Mouse (Mus musculus): ENCODE measurements around the gene Tia1. TPM values are rescaled to one million over a fixed set of nuclear protein-coding genes. Genes with fewer than 3 reads are reported as not detected.
A peak's percentile ranks its signal among the peaks of the same experiment; 100 is the strongest.

Gene Tia1
- polyA plus RNA-seq, 1 experiment from 2014 or later = 144 TPM

DNA sequence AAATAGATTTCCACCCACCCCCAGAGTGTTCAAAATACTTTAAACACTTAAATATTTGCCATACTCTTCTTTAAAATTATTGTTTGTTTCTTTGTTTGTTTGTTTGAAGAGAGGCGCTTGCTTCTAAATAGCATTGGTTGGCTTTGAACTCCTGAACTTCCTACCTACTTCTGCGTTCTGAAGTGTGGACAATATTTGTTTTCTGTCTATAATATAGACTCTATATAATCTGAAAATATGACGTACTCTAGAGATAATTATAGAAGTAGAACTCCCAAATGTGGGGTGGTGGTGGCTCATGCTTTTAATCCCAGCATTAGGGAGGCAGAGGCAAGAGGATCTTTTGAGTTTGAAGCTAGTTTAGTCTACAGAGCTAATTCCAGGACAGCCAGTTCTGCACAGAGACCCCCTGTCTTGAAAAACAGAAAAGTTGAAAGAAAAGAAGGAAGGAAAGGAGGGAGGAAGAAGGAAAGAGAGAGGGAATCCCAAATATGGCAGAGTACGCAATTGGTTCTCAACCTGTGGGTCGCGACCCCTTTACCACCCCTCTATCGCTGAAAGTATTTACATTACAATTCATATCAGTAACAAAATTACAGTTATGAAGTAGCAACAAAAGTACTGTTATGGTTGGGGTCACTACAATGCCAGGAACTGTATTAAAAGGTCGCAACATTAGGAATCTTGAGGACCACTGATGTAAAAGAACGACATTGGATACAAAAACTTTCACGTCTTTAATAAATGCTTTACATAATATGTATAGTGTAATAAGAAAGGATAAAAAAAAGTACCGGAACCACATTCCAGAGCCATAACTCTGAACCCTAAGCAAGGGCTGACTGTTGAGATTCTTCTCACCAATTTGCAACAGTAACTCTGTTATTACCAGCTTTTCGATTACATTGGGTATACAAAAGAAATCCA lies 1.1 kb upstream of the Tia1 start:
- H3K4me3 ChIP-seq (ENCODE audit: low read depth, low read length) = peak overlapping the region; percentile 83
- H3K36me3 ChIP-seq (ENCODE audit: control insufficient read depth, insufficient read depth, low read length) = no peaks in the 10 kb centered on the region
- 35% methylated on average over 12 of the region's 12 CpGs for WGBS (ENCODE audit: insufficient replicate concordance)
- H3K4me1 ChIP-seq (ENCODE audit: control insufficient read depth, insufficient read depth, low read length) = peaks cover 3% of the 10 kb centered on the region; the same call in 1 of the 2 replicates
- H3K27me3 ChIP-seq (ENCODE audit: control insufficient read depth, insufficient read depth, low read length) = no peaks in the 10 kb centered on the region
- 0 out of 2 replicates have a peak overlapping the region, but pooled peaks have one; percentile 16 for H3K9ac ChIP-seq (ENCODE audit: low read depth, low read length)
- peak overlapping the region; percentile 65 for H3K4me2 ChIP-seq
- no peak overlapping the region for H3K27ac ChIP-seq (ENCODE audit: low read depth, low read length)
- no peak for ATAC-seq (replicated peaks; ENCODE audit: insufficient number of reproducible peaks, low FRiP score, low TSS enrichment)
- no peaks in the 10 kb centered on the region for H3K9me3 ChIP-seq (replicated peaks; ENCODE audit: control insufficient read depth, low read length)

DNA sequence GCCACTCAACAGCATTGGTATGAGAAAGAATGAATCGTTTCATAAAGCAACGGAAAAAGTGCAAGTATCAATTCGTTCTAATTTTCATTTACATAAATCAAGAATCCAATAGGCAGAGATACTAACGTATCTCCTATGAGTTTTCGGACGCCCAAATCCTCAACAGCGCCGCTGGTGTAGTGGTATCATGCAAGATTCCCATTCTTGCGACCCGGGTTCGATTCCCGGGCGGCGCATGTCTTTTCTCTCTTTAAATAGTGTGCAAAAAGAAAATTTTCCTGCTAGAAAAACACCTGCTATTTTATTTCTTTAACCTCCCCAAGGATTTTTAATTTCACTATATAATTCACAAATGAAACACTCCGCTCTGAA lies 305 bp upstream of the Tia1 start:
- Histone ChIP-seq H3K4me3 (ENCODE audit: low read depth, low read length) (peak overlapping the region; percentile 83), H3K27me3 (ENCODE audit: control insufficient read depth, insufficient read depth, low read length) (no peaks in the 10 kb centered on the region), H3K4me2 (peak overlapping the region; percentile 65), H3K4me1 (ENCODE audit: control insufficient read depth, insufficient read depth, low read length) (peaks cover 3% of the 10 kb centered on the region; the same call in 1 of the 2 replicates), H3K36me3 (ENCODE audit: control insufficient read depth, insufficient read depth, low read length) (no peaks in the 10 kb centered on the region), H3K9ac (ENCODE audit: low read depth, low read length) (peak overlapping the region; percentile 98), H3K27ac (ENCODE audit: low read depth, low read length) (peak overlapping the region; percentile 100), H3K9me3 (replicated peaks; ENCODE audit: control insufficient read depth, low read length) (no peaks in the 10 kb centered on the region)
- under 1% methylated on average over 15 of the region's 15 CpGs for WGBS (ENCODE audit: insufficient replicate concordance)
- ATAC-seq (replicated peaks; ENCODE audit: insufficient number of reproducible peaks, low FRiP score, low TSS enrichment) = peak; percentile 76

DNA sequence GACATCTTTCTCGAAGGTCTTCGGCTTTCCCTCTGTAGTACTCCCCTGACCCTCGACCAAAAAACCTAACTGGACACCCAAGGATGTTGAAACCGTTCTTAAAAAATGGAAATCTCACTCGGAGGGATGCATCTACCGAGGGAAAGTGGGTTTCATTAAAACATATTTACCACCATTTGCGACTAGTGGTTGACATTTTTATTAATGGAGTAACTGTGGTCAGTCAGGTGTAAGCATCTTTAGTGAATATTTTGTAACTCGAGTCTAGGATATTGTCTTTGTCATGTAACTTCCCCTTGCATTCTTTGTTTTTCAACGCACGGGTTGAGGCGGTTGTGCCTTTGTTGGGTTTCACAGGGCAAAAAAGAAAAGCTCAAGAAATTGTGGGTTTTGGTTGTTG lies 977 bp downstream of the Tia1 start:
- peak overlapping the region; percentile 100 for H3K27ac ChIP-seq (ENCODE audit: low read depth, low read length)
- H3K4me3 ChIP-seq (ENCODE audit: low read depth, low read length) = peak overlapping the region; percentile 83
- peak overlapping the region; percentile 98 for H3K9ac ChIP-seq (ENCODE audit: low read depth, low read length)
- peaks cover 3% of the 10 kb centered on the region; the same call in 1 of the 2 replicates for H3K4me1 ChIP-seq (ENCODE audit: control insufficient read depth, insufficient read depth, low read length)
- 1% methylated on average over 11 of the region's 11 CpGs for WGBS (ENCODE audit: insufficient replicate concordance)
- H3K36me3 ChIP-seq (ENCODE audit: control insufficient read depth, insufficient read depth, low read length) = no peaks in the 10 kb centered on the region
- peak overlapping the region; percentile 65 for H3K4me2 ChIP-seq
- ATAC-seq (replicated peaks; ENCODE audit: insufficient number of reproducible peaks, low FRiP score, low TSS enrichment) = no peak
- no peaks in the 10 kb centered on the region for H3K9me3 ChIP-seq (replicated peaks; ENCODE audit: control insufficient read depth, low read length)
- no peaks in the 10 kb centered on the region for H3K27me3 ChIP-seq (ENCODE audit: control insufficient read depth, insufficient read depth, low read length)

DNA sequence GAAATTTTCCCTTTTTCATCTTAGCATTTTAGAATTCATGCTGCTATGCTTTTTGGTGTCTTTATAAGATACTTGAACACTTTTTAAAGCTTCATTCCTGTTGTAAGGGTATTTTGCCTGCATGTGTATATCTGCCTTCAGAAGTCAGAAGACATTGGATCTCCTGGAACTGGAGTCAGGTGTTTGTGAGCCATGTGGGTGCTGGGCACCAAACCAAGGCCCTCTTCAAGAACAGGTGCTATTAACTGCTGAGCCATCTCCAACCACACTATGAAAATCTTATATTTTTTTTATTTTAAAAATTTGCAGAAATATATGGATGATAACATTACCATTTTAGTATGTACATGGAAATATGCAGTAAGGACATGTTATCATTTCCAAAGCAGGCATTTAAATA lies 2.3 kb downstream of the Tia1 start:
- no peaks in the 10 kb centered on the region for H3K27me3 ChIP-seq (ENCODE audit: control insufficient read depth, insufficient read depth, low read length)
- no peak for ATAC-seq (replicated peaks; ENCODE audit: insufficient number of reproducible peaks, low FRiP score, low TSS enrichment)
- H3K4me1 ChIP-seq (ENCODE audit: control insufficient read depth, insufficient read depth, low read length) = peaks cover 3% of the 10 kb centered on the region; the same call in 1 of the 2 replicates
- H3K36me3 ChIP-seq (ENCODE audit: control insufficient read depth, insufficient read depth, low read length) = no peaks in the 10 kb centered on the region
- no peaks in the 10 kb centered on the region for H3K9me3 ChIP-seq (replicated peaks; ENCODE audit: control insufficient read depth, low read length)
- H3K4me3 ChIP-seq (ENCODE audit: low read depth, low read length) = no peak overlapping the region
- H3K27ac ChIP-seq (ENCODE audit: low read depth, low read length) = no peak overlapping the region
- H3K9ac ChIP-seq (ENCODE audit: low read depth, low read length) = no peak overlapping the region
- H3K4me2 ChIP-seq = peak overlapping the region; percentile 42; the same call in 1 of the 2 replicates

DNA sequence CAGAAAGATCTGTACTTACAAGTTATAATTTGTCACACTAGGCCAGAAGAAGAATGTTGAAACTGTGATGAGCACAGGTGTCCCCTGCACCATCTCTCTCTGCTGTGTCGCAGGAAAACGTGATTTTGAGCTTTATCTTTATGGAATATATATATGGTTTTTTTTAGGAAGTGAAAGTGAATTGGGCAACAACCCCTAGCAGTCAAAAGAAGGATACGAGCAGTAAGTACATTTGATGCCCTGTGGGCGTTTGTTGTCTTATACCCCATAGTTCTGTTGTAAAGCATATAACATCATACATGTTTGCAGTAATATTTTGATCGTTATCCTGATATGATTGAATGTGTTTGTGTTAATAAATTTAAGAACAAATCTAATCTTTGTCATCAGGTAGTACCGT lies 14.7 kb downstream of the Tia1 start:
- no peaks in the 10 kb centered on the region for H3K9me3 ChIP-seq (replicated peaks; ENCODE audit: control insufficient read depth, low read length)
- 88% methylated on average over 6 of the region's 6 CpGs for WGBS (ENCODE audit: insufficient replicate concordance)
- no peak for ATAC-seq (replicated peaks; ENCODE audit: insufficient number of reproducible peaks, low FRiP score, low TSS enrichment)
- H3K27me3 ChIP-seq (ENCODE audit: control insufficient read depth, insufficient read depth, low read length) = no peaks in the 10 kb centered on the region
- H3K4me3 ChIP-seq (ENCODE audit: low read depth, low read length) = no peak overlapping the region
- peaks cover 33% of the 10 kb centered on the region for H3K36me3 ChIP-seq (ENCODE audit: control insufficient read depth, insufficient read depth, low read length)
- no peak overlapping the region for H3K27ac ChIP-seq (ENCODE audit: low read depth, low read length)
- H3K4me1 ChIP-seq (ENCODE audit: control insufficient read depth, insufficient read depth, low read length) = no peaks in the 10 kb centered on the region
- no peak overlapping the region for H3K9ac ChIP-seq (ENCODE audit: low read depth, low read length)
- H3K4me2 ChIP-seq = no peak overlapping the region

DNA sequence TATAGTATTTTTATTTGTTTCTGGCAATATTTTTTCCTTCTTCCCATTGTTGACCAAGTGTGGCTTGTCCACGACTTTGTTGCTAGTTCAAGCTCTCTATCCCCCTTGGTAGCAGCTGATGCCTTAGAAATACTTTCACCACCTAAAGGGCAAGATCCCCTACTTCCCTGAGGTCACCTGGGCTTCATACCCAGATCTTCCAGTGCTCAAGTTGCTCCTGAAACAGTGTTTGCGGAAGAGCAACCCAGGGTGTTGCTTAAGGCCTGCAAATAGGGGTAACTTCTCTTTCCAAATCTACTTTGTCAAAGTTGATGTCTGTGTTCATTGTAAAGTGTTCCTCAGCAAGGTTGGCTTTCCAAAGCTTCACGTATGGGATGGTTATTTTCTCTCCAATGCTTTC lies 15.2 kb downstream of the Tia1 start:
- H3K36me3 ChIP-seq (ENCODE audit: control insufficient read depth, insufficient read depth, low read length) = peaks cover 33% of the 10 kb centered on the region
- no peaks in the 10 kb centered on the region for H3K9me3 ChIP-seq (replicated peaks; ENCODE audit: control insufficient read depth, low read length)
- H3K27ac ChIP-seq (ENCODE audit: low read depth, low read length) = no peak overlapping the region
- 85% methylated on average over 3 of the region's 3 CpGs for WGBS (ENCODE audit: insufficient replicate concordance)
- H3K4me3 ChIP-seq (ENCODE audit: low read depth, low read length) = no peak overlapping the region
- H3K4me1 ChIP-seq (ENCODE audit: control insufficient read depth, insufficient read depth, low read length) = no peaks in the 10 kb centered on the region
- no peak overlapping the region for H3K4me2 ChIP-seq
- no peak for ATAC-seq (replicated peaks; ENCODE audit: insufficient number of reproducible peaks, low FRiP score, low TSS enrichment)
- no peak overlapping the region for H3K9ac ChIP-seq (ENCODE audit: low read depth, low read length)
- no peaks in the 10 kb centered on the region for H3K27me3 ChIP-seq (ENCODE audit: control insufficient read depth, insufficient read depth, low read length)

DNA sequence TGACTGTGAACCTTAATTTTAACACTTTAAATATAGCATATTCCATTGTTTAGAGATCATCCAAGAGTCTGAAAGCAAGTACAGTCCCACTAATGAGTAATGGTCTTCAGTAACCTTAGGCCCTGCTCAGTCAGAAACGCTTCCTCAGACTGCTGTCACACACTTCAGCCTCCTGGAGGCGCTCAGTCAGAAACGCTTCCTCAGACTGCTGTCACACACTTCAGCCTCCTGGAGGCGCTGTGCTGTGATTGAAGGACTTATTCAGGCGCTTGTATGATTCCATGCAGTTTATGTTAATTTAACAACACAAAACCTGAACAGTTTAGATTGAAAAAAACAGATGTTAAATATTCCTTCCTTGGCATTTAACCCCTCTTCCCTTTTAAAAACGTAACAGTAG lies 16.5 kb downstream of the Tia1 start:
- Histone ChIP-seq H3K9me3 (replicated peaks; ENCODE audit: control insufficient read depth, low read length) (no peaks in the 10 kb centered on the region), H3K27me3 (ENCODE audit: control insufficient read depth, insufficient read depth, low read length) (no peaks in the 10 kb centered on the region), H3K27ac (ENCODE audit: low read depth, low read length) (no peak overlapping the region), H3K4me3 (ENCODE audit: low read depth, low read length) (no peak overlapping the region), H3K9ac (ENCODE audit: low read depth, low read length) (no peak overlapping the region), H3K36me3 (ENCODE audit: control insufficient read depth, insufficient read depth, low read length) (peaks cover 33% of the 10 kb centered on the region), H3K4me1 (ENCODE audit: control insufficient read depth, insufficient read depth, low read length) (no peaks in the 10 kb centered on the region), H3K4me2 (no peak overlapping the region)
- no peak for ATAC-seq (replicated peaks; ENCODE audit: insufficient number of reproducible peaks, low FRiP score, low TSS enrichment)
- 75% methylated on average over 6 of the region's 6 CpGs for WGBS (ENCODE audit: insufficient replicate concordance)

DNA sequence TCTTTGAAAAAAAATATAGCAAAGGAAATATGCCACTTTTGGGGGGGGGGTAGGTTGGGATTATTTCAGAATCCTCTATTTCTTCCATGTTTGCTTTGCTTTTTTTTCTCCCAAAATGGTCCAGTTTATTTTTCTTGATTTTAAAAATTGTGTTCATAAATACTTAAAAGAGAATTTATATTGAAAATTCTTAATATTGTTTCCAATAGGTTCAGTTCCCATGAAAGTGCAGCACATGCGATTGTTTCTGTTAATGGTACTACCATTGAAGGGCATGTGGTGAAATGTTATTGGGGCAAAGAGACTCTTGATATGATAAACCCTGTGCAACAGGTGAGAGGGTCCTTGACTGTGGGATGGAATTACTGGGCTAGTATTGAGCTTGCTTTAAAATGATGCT lies 22.3 kb downstream of the Tia1 start, which contains the start of gene Gm44790:
Gene Gm44790 (plus strand): TSS at position 301 of the 400 bp plus-strand sequence.
- H3K4me2 ChIP-seq = no peak within 1 kb of the TSS
- H3K9ac ChIP-seq (ENCODE audit: low read depth, low read length) = no peak within 1 kb of the TSS
- 95% methylated on average over 1 of the region's 1 CpGs for WGBS (ENCODE audit: insufficient replicate concordance)
- H3K4me1 ChIP-seq (ENCODE audit: control insufficient read depth, insufficient read depth, low read length) = no peaks in the 10 kb centered on the region
- H3K27me3 ChIP-seq (ENCODE audit: control insufficient read depth, insufficient read depth, low read length) = no peaks in the 10 kb centered on the region
- no peaks in the 10 kb centered on the region for H3K9me3 ChIP-seq (replicated peaks; ENCODE audit: control insufficient read depth, low read length)
- H3K4me3 ChIP-seq (ENCODE audit: low read depth, low read length) = no peak within 1 kb of the TSS
- peaks cover 22% of the 10 kb centered on the region for H3K36me3 ChIP-seq (ENCODE audit: control insufficient read depth, insufficient read depth, low read length)
- no peak within 1 kb of the TSS for H3K27ac ChIP-seq (ENCODE audit: low read depth, low read length)
- no peak for ATAC-seq (replicated peaks; ENCODE audit: insufficient number of reproducible peaks, low FRiP score, low TSS enrichment)

DNA sequence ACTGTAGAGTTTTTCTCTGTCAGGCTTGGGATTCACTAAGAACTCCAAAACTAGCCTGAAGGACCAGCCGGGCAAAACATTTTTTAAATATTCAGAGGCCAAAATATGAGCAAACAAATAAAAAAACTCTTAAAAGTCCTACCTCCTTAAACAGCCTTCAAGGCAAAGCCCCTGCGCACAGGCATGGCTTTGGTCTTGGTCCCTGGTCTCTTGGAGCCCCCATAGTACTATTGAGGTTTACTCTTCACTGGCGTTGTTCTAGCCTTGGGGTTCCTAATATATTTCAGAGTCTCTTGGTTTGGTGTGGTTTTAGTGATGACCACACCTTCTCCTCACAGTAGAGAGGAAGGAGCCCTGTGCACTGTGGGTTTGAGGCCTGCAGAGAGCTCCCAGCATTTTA lies 27.5 kb downstream of the Tia1 start:
- WGBS (ENCODE audit: insufficient replicate concordance) = 95% methylated on average over 3 of the region's 3 CpGs
- no peaks in the 10 kb centered on the region for H3K9me3 ChIP-seq (replicated peaks; ENCODE audit: control insufficient read depth, low read length)
- no peak overlapping the region for H3K27ac ChIP-seq (ENCODE audit: low read depth, low read length)
- H3K4me3 ChIP-seq (ENCODE audit: low read depth, low read length) = no peak overlapping the region
- H3K9ac ChIP-seq (ENCODE audit: low read depth, low read length) = no peak overlapping the region
- peaks cover 29% of the 10 kb centered on the region for H3K36me3 ChIP-seq (ENCODE audit: control insufficient read depth, insufficient read depth, low read length)
- no peak overlapping the region for H3K4me2 ChIP-seq
- no peak for ATAC-seq (replicated peaks; ENCODE audit: insufficient number of reproducible peaks, low FRiP score, low TSS enrichment)
- no peaks in the 10 kb centered on the region for H3K4me1 ChIP-seq (ENCODE audit: control insufficient read depth, insufficient read depth, low read length)
- no peaks in the 10 kb centered on the region for H3K27me3 ChIP-seq (ENCODE audit: control insufficient read depth, insufficient read depth, low read length)
